Mouse (Mus musculus) CH12.LX (cell line): ENCODE results near the gene Arap2.

ENCODE experiments used
- JUND ChIP-seq: conservative IDR thresholded peaks from 2 replicates; pipeline ENCODE4 v1.6.1; 2011; ENCODE audit warnings: low read depth, low read length, improper control_type of control experiment
- MAFK ChIP-seq: IDR thresholded peaks from 2 replicates; pipeline ENCODE4 v1.6.1; 2011; ENCODE audit warnings: low read length, improper control_type of control experiment; ENCODE audit not compliant: insufficient replicate concordance
- RCOR1 ChIP-seq: conservative IDR thresholded peaks from 2 replicates; pipeline ENCODE4 v1.6.1; 2012; ENCODE audit warnings: low read depth, mild to moderate bottlenecking, inconsistent platforms, low read length, improper control_type of control experiment

DNA sequence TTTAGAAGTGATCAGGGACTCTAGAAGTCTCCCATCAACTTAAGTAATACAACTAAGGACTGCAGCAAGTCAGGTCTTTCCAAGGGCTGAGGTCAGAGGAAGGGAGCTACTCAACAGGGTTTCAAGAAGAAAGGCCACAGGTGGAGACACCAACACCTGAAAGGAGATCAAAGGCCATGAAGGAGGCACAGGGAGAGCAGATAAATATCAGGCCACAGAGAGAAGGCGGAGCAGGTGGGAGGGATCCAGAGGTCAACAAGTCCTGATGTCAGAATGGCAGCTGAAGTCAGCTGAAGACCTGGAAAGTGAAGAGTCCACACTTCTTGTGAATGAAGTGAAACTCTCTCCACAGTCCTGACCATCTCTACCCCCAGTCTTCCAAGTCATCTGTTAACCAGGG, 2.9 kb downstream of the Arap2 start:
- TF ChIP-seq RCOR1 (no peak), MAFK (no peak), JUND (no peak)
